Mouse (Mus musculus): ENCODE measurements around the gene Ubtf. TPM values are rescaled to one million over a fixed set of nuclear protein-coding genes. Genes with fewer than 3 reads are reported as not detected.

Ubtf gene
- polyA plus RNA-seq, 1 experiment from 2014 or later = 111 TPM

DNA sequence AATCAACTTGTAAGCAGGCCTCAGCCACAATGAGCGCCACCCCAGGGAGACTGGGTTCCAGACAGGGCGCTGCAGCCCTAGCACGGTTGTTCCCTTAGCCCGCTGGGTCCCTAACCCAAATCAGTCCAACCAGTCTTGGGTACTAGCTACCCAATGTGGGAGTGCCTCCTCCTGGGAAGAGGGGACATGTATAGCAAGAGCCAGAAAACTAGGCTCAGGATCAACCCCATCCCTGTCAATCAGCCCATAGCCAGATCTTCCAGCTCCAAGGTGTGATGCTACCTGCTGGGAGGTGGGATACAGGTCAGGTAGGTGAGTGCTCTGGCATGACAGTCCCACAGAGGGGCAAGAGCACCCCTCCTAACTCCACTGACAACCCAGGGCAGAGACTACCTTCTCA, 29.4 kb downstream of the Ubtf start:
- ATAC-seq (replicated peaks; ENCODE audit: low FRiP score) = no peak
- 80% methylated on average over 4 of the region's 4 CpGs for WGBS
- H3K4me3 ChIP-seq (ENCODE audit: low read depth, low read length) = no peak overlapping the region

GRCm38 (mm10) chr11:102289511-102290100, 29.9 kb downstream of the Ubtf start:
- Histone ChIP-seq H3K36me3 (ENCODE audit: control insufficient read depth, insufficient read depth, low read length) (peaks cover 7% of the 10 kb centered on the region; the same call in 1 of the 2 replicates), H3K4me3 (ENCODE audit: low read depth, low read length) (no peak overlapping the region), H3K4me2 (ENCODE audit: low read depth, low read length, severe bottlenecking) (no peak overlapping the region), H3K27ac (ENCODE audit: low read depth, low read length) (no peak overlapping the region), H3K9me3 (ENCODE audit: control insufficient read depth, low read length) (no peaks in the 10 kb centered on the region), H3K9ac (ENCODE audit: low read length) (no peak overlapping the region), H3K4me1 (replicated peaks; ENCODE audit: control insufficient read depth, insufficient read depth, low read length) (0 out of 2 replicates have a peak, but pooled peaks cover 2% of the 10 kb centered on the region), H3K27me3 (ENCODE audit: control insufficient read depth, insufficient read depth, low read length) (no peaks in the 10 kb centered on the region)
- WGBS = 59% methylated on average over 5 of the region's 6 CpGs
- ATAC-seq (replicated peaks; ENCODE audit: low FRiP score) (no peak), DNase-seq (ENCODE audit: low spot score) (no peak)

More for the DNA sequence above, 29.4 kb downstream of the Ubtf start:
- peaks cover 4% of the 10 kb centered on the region for H3K4me1 ChIP-seq (replicated peaks; ENCODE audit: control insufficient read depth, insufficient read depth, low read length)
- peaks cover 7% of the 10 kb centered on the region; the same call in 1 of the 2 replicates for H3K36me3 ChIP-seq (ENCODE audit: control insufficient read depth, insufficient read depth, low read length)
- no peak overlapping the region for H3K9ac ChIP-seq (ENCODE audit: low read length)
- no peak for DNase-seq (ENCODE audit: low spot score)
- no peak overlapping the region for H3K4me2 ChIP-seq (ENCODE audit: low read depth, low read length, severe bottlenecking)
- no peak overlapping the region for H3K27ac ChIP-seq (ENCODE audit: low read depth, low read length)
- no peaks in the 10 kb centered on the region for H3K9me3 ChIP-seq (ENCODE audit: control insufficient read depth, low read length)
- no peaks in the 10 kb centered on the region for H3K27me3 ChIP-seq (ENCODE audit: control insufficient read depth, insufficient read depth, low read length)

GRCm38 (mm10) chr11:102288913-102289312, 30.6 kb downstream of the Ubtf start:
- Histone ChIP-seq H3K9me3 (ENCODE audit: control insufficient read depth, low read length) (no peaks in the 10 kb centered on the region), H3K36me3 (ENCODE audit: control insufficient read depth, insufficient read depth, low read length) (peaks cover 7% of the 10 kb centered on the region; the same call in 1 of the 2 replicates), H3K9ac (ENCODE audit: low read length) (no peak overlapping the region), H3K4me1 (replicated peaks; ENCODE audit: control insufficient read depth, insufficient read depth, low read length) (0 out of 2 replicates have a peak, but pooled peaks cover 2% of the 10 kb centered on the region), H3K4me2 (ENCODE audit: low read depth, low read length, severe bottlenecking) (no peak overlapping the region), H3K4me3 (ENCODE audit: low read depth, low read length) (no peak overlapping the region), H3K27ac (ENCODE audit: low read depth, low read length) (no peak overlapping the region), H3K27me3 (ENCODE audit: control insufficient read depth, insufficient read depth, low read length) (no peaks in the 10 kb centered on the region)
- ATAC-seq (replicated peaks; ENCODE audit: low FRiP score) (no peak), DNase-seq (ENCODE audit: low spot score) (no peak)
- 80% methylated on average over 2 of the region's 2 CpGs for WGBS

- 82% methylated on average over 8 of the region's 8 CpGs for WGBS
These were observed 31.3 kb downstream of the Ubtf start for GRCm38 (mm10) chr11:102288027-102288804.

DNA sequence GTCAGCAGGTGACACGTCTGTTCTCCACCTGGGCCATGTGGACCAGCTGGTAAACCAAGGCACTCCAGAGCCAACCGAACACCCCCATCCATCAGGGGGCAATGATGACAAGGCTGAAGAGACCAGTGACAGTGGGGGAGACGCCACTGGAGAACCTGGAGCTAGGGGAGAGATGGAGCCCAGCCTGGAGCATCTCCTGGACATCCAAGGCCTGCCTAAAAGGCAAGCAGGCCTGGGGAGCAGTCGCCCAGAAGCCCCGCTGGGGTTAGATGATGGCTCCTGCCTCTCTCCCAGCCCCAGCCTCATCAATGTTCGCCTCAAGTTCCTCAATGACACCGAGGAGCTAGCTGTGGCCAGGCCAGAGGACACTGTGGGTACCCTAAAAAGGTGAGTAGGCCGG, 32.1 kb downstream of the Ubtf start:
- Histone ChIP-seq H3K9ac (ENCODE audit: low read length) (no peak overlapping the region), H3K4me3 (ENCODE audit: low read depth, low read length) (no peak overlapping the region), H3K27ac (ENCODE audit: low read depth, low read length) (no peak overlapping the region), H3K9me3 (ENCODE audit: control insufficient read depth, low read length) (no peaks in the 10 kb centered on the region), H3K36me3 (ENCODE audit: control insufficient read depth, insufficient read depth, low read length) (peaks cover 7% of the 10 kb centered on the region; the same call in 1 of the 2 replicates), H3K4me2 (ENCODE audit: low read depth, low read length, severe bottlenecking) (no peak overlapping the region), H3K4me1 (replicated peaks; ENCODE audit: control insufficient read depth, insufficient read depth, low read length) (0 out of 2 replicates have a peak, but pooled peaks cover 2% of the 10 kb centered on the region), H3K27me3 (ENCODE audit: control insufficient read depth, insufficient read depth, low read length) (no peaks in the 10 kb centered on the region)
- ATAC-seq (replicated peaks; ENCODE audit: low FRiP score) = no peak
- DNase-seq (ENCODE audit: low spot score) = no peak
- WGBS = 87% methylated on average over 8 of the region's 8 CpGs

More at GRCm38 (mm10) chr11:102288027-102288804, 31.3 kb downstream of the Ubtf start:
- Histone ChIP-seq H3K27me3 (ENCODE audit: control insufficient read depth, insufficient read depth, low read length) (no peaks in the 10 kb centered on the region), H3K9me3 (ENCODE audit: control insufficient read depth, low read length) (no peaks in the 10 kb centered on the region), H3K4me3 (ENCODE audit: low read depth, low read length) (no peak overlapping the region), H3K9ac (ENCODE audit: low read length) (no peak overlapping the region), H3K4me2 (ENCODE audit: low read depth, low read length, severe bottlenecking) (no peak overlapping the region), H3K4me1 (replicated peaks; ENCODE audit: control insufficient read depth, insufficient read depth, low read length) (0 out of 2 replicates have a peak, but pooled peaks cover 2% of the 10 kb centered on the region), H3K27ac (ENCODE audit: low read depth, low read length) (no peak overlapping the region), H3K36me3 (ENCODE audit: control insufficient read depth, insufficient read depth, low read length) (peaks cover 7% of the 10 kb centered on the region; the same call in 1 of the 2 replicates)
- ATAC-seq (replicated peaks; ENCODE audit: low FRiP score) = no peak
- no peak for DNase-seq (ENCODE audit: low spot score)

GRCm38 (mm10) chr11:102285095-102285834, 34.3 kb downstream of the Ubtf start:
- Histone ChIP-seq H3K27ac (ENCODE audit: low read depth, low read length) (peak overlapping the region; percentile 18; the same call in 1 of the 2 replicates), H3K9me3 (ENCODE audit: control insufficient read depth, low read length) (no peaks in the 10 kb centered on the region), H3K4me1 (replicated peaks; ENCODE audit: control insufficient read depth, insufficient read depth, low read length) (0 out of 2 replicates have a peak, but pooled peaks cover 2% of the 10 kb centered on the region), H3K4me2 (ENCODE audit: low read depth, low read length, severe bottlenecking) (peak overlapping the region; percentile 70), H3K36me3 (ENCODE audit: control insufficient read depth, insufficient read depth, low read length) (peaks cover under 1% of the 10 kb centered on the region; the same call in 1 of the 2 replicates), H3K4me3 (ENCODE audit: low read depth, low read length) (peak overlapping the region; percentile 69), H3K9ac (ENCODE audit: low read length) (peak overlapping the region; percentile 79), H3K27me3 (ENCODE audit: control insufficient read depth, insufficient read depth, low read length) (no peaks in the 10 kb centered on the region)
- ATAC-seq (replicated peaks; ENCODE audit: low FRiP score) (peak; percentile 64), DNase-seq (ENCODE audit: low spot score) (no peak)
- 6% methylated on average over 31 of the region's 31 CpGs for WGBS

DNA sequence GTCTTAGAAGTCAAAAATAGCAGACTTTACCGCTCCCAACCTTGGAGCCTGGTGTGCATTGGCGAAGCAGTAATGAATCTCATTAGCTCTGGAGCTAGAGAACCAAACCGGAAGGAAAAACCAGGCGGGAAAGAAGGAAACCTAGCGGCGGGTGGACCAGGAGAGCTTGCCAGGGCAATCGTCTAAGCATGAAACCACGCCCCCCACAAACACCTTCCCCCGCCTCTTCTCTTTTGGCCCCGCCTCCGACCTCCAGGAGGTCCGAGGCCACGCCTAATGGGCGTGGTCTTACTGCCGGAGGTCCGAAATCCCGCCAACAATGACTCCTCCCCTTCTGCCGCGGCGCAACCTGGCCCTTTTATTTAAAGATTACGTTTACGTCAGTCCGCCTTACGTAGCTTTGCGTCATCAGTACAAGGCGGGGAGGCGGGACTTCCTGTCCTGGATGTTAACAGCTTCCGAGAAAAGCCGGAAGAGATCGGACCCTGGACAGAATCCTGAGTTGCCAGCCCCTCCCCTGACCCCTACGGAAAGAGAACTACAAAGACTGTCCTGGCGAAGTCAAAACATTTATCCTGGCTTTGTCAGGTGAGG, 34.9 kb downstream of the Ubtf start, which contains the start of gene Tmub2:
Gene Tmub2 (plus strand): TSS at position 431 of the 594 bp plus-strand sequence.
- under 1% methylated on average over 31 of the region's 32 CpGs for WGBS
- Histone ChIP-seq H3K27ac (ENCODE audit: low read depth, low read length) (peak within 1 kb of the TSS; percentile 18; the same call in 1 of the 2 replicates), H3K9ac (ENCODE audit: low read length) (peak within 1 kb of the TSS; percentile 79), H3K4me1 (replicated peaks; ENCODE audit: control insufficient read depth, insufficient read depth, low read length) (0 out of 2 replicates have a peak, but pooled peaks cover 2% of the 10 kb centered on the region), H3K4me2 (ENCODE audit: low read depth, low read length, severe bottlenecking) (peak within 1 kb of the TSS; percentile 70), H3K27me3 (ENCODE audit: control insufficient read depth, insufficient read depth, low read length) (no peaks in the 10 kb centered on the region), H3K9me3 (ENCODE audit: control insufficient read depth, low read length) (no peaks in the 10 kb centered on the region), H3K36me3 (ENCODE audit: control insufficient read depth, insufficient read depth, low read length) (no peaks in the 10 kb centered on the region), H3K4me3 (ENCODE audit: low read depth, low read length) (peak within 1 kb of the TSS; percentile 69)
- peak; percentile 88 for ATAC-seq (replicated peaks; ENCODE audit: low FRiP score)
- peak; percentile 97 for DNase-seq (ENCODE audit: low spot score)

- H3K4me3 ChIP-seq (ENCODE audit: low read depth, low read length) = no peak overlapping the region
- H3K27ac ChIP-seq (ENCODE audit: low read depth, low read length) = no peak overlapping the region
- no peaks in the 10 kb centered on the region for H3K27me3 ChIP-seq (ENCODE audit: control insufficient read depth, insufficient read depth, low read length)
- no peaks in the 10 kb centered on the region for H3K9me3 ChIP-seq (ENCODE audit: control insufficient read depth, low read length)
- H3K36me3 ChIP-seq (ENCODE audit: control insufficient read depth, insufficient read depth, low read length) = no peaks in the 10 kb centered on the region
- H3K4me2 ChIP-seq (ENCODE audit: low read depth, low read length, severe bottlenecking) = no peak overlapping the region
- WGBS = 89% methylated on average over 6 of the region's 6 CpGs
- H3K4me1 ChIP-seq (replicated peaks; ENCODE audit: control insufficient read depth, insufficient read depth, low read length) = 0 out of 2 replicates have a peak, but pooled peaks cover 2% of the 10 kb centered on the region
- no peak overlapping the region for H3K9ac ChIP-seq (ENCODE audit: low read length)
- ATAC-seq (replicated peaks; ENCODE audit: low FRiP score) = no peak
- no peak for DNase-seq (ENCODE audit: low spot score)
These were observed 35.6 kb downstream of the Ubtf start for GRCm38 (mm10) chr11:102283922-102284321.

All from forebrain, embryonic 11.5 days (tissue).